Mouse (Mus musculus) embryonic fibroblast, embryonic 13.5 days (primary cell): ENCODE results near the gene Itgb5.

Experiments used
- CTCF ChIP-seq: IDR thresholded peaks from 2 replicates; pipeline ENCODE4 v1.5.1; 2011; ENCODE audit warnings: mild to moderate bottlenecking, control low read depth, low read length, moderate library complexity, borderline replicate concordance; ENCODE audit not compliant: insufficient read depth
- POLR2A ChIP-seq: IDR thresholded peaks from 2 replicates; pipeline ENCODE4 v1.6.1; 2011; ENCODE audit warnings: low read depth, mild to moderate bottlenecking, control low read depth, low read length, moderate library complexity

- TF ChIP-seq POLR2A (no peak), CTCF (no peak)
Measured at GRCm38 (mm10) chr16:33893796-33894195, 64.3 kb downstream of the Itgb5 start.
